Mouse (Mus musculus): ENCODE data around the gene Ehd4.

Ehd4 gene

GRCm38 (mm10) chr2:120142336-120142735, 12.1 kb downstream of the Ehd4 start:
- DNase-seq = peak; percentile 81

- DNase-seq = peak; percentile 73
Observed at GRCm38 (mm10) chr2:120141671-120142070, 12.7 kb downstream of the Ehd4 start.

- DNase-seq = peak; percentile 88
Observed at GRCm38 (mm10) chr2:120140326-120140725, 14.1 kb downstream of the Ehd4 start.

GRCm38 (mm10) chr2:120139091-120139490, 15.3 kb downstream of the Ehd4 start:
- peak; percentile 91 for DNase-seq

- DNase-seq = peak; percentile 89
Observed at GRCm38 (mm10) chr2:120137281-120137680, 17.1 kb downstream of the Ehd4 start.

GRCm38 (mm10) chr2:120134453-120135075, 19.8 kb downstream of the Ehd4 start:
- peak; percentile 98 for DNase-seq

- DNase-seq = no peak
Observed at GRCm38 (mm10) chr2:120131881-120132280, 22.5 kb downstream of the Ehd4 start.

- DNase-seq = peak; percentile 87
Observed at GRCm38 (mm10) chr2:120129252-120129908, 25.0 kb downstream of the Ehd4 start.

GRCm38 (mm10) chr2:120128611-120129051, 25.8 kb downstream of the Ehd4 start:
- DNase-seq = peak; percentile 98

GRCm38 (mm10) chr2:120128011-120128410, 26.4 kb downstream of the Ehd4 start:
- peak; percentile 82 for DNase-seq

GRCm38 (mm10) chr2:120126901-120127300, 27.5 kb downstream of the Ehd4 start:
- DNase-seq = peak; percentile 95

- peak; percentile 97 for DNase-seq
Observed at GRCm38 (mm10) chr2:120126408-120126807, 28.0 kb downstream of the Ehd4 start.

GRCm38 (mm10) chr2:120125461-120125860, 28.9 kb downstream of the Ehd4 start:
- peak; percentile 56 for DNase-seq

- peak; percentile 88 for DNase-seq
Observed at GRCm38 (mm10) chr2:120124946-120125345, 29.5 kb downstream of the Ehd4 start.

- peak; percentile 87 for DNase-seq
Observed at GRCm38 (mm10) chr2:120124096-120124495, 30.3 kb downstream of the Ehd4 start.

- peak; percentile 83 for DNase-seq
Observed at GRCm38 (mm10) chr2:120122983-120123382, 31.4 kb downstream of the Ehd4 start.

GRCm38 (mm10) chr2:120117346-120117745, 37.1 kb downstream of the Ehd4 start:
- peak; percentile 83 for DNase-seq

GRCm38 (mm10) chr2:120116362-120116761, 38.0 kb downstream of the Ehd4 start:
- DNase-seq = peak; percentile 62

- DNase-seq = peak; percentile 88
Observed at GRCm38 (mm10) chr2:120114977-120115376, 39.4 kb downstream of the Ehd4 start.

GRCm38 (mm10) chr2:120113963-120114362, 40.4 kb downstream of the Ehd4 start:
- DNase-seq = peak; percentile 90

- DNase-seq = no peak
Observed at GRCm38 (mm10) chr2:120113476-120113875, 40.9 kb downstream of the Ehd4 start.

- DNase-seq = no peak
Observed at GRCm38 (mm10) chr2:120111596-120111995, 42.8 kb downstream of the Ehd4 start.

- no peak for DNase-seq
Observed at GRCm38 (mm10) chr2:120111172-120111571, 43.2 kb downstream of the Ehd4 start.

- DNase-seq = peak; percentile 89
Observed at GRCm38 (mm10) chr2:120108077-120108476, 46.3 kb downstream of the Ehd4 start.
